Mouse (Mus musculus) left cerebral cortex, postnatal 36 days (tissue): Measurements from ENCODE around the gene Gm12845. TPM values are rescaled to one million over a fixed set of nuclear protein-coding genes. Genes with fewer than 3 reads are reported as not detected.

ENCODE experiments used
- total RNA-seq, 2 experiments: library from RNA; stranded (reverse); gene quantifications; 2 replicates each; pipeline ENCODE4 v1.2.3; 2021

Gm12845 gene
- total RNA-seq, 2 experiments from 2014 or later, result not detected

Other genes with a start within 250 kb of the Gm12845 start
- gene Rnf220, start 227.4 kb upstream of the Gm12845 start, total RNA-seq, result 100 to 1,000 TPM; 193 to 218 TPM
- gene Eri3, start 174.0 kb upstream of the Gm12845 start, total RNA-seq, result 100 to 1,000 TPM; 215 to 252 TPM
- gene Dmap1, start 42.1 kb upstream of the Gm12845 start, total RNA-seq, result 10 to 100 TPM; 37.9 to 41.1 TPM
- not detected for gene Klf17, start 41.2 kb downstream of the Gm12845 start, total RNA-seq
- gene Slc6a9, start 110.1 kb downstream of the Gm12845 start, total RNA-seq, result 10 to 100 TPM; 38.1 to 40.4 TPM
- 1 to 10 TPM in 1 of 2 experiments, under 1 TPM in 1; 0.79 to 1.2 TPM for gene Ccdc24, start 148.1 kb downstream of the Gm12845 start, total RNA-seq
- 100 to 1,000 TPM in 1 of 2 experiments, 10 to 100 TPM in 1; 95.6 to 107 TPM for gene B4galt2, start 159.1 kb downstream of the Gm12845 start, total RNA-seq
- gene Atp6v0b, start 162.9 kb downstream of the Gm12845 start, total RNA-seq, result 100 to 1,000 TPM; 432 to 445 TPM
- gene Dph2, start 167.6 kb downstream of the Gm12845 start, total RNA-seq, result 10 to 100 TPM in 1 of 2 experiments, 1 to 10 TPM in 1; 6.6 to 10.8 TPM
- 100 to 1,000 TPM; 119 to 122 TPM for gene Ipo13, start 190.6 kb downstream of the Gm12845 start, total RNA-seq
- 1 to 10 TPM; 3.1 TPM for gene Artn, start 205.4 kb downstream of the Gm12845 start, total RNA-seq